Mouse (Mus musculus) urinary bladder, postnatal 4 days (tissue): ENCODE results near the gene Fam167b.

ENCODE experiments used
- DNase-seq, 2 experiments: peaks; one replicate each; pipeline ENCODE4 v3.0.0; 2021 to 2022; ENCODE audit warnings: low spot score in 2 of 2

Fam167b gene

DNA sequence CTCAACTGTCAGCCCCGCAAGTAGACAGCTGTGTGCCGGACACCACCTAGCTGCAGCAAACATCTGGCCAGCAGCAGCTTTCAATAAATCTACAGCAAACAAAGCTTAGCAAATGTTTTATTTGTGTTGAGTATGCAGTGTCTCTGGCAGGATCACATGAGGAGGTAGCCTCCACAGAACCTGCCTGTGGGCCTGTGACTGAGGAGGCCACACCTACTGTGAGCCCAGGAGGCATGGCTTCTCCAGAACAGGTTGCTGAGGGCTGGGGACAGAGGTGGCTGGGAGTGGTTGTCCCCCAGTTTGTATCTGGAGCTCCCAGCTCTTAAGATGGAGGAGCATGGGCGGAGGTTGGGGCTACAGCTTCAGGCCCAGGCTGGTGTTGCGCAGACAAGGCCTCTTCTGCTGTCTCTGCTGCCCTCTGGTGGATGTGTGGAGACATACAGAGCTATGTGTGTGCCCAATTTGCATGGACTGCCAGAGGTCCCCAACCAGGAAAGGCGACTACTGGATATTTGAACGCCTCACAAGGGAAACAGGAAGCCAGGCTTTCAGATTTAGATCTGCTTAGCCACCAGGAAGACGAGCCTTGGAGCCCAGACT, 30.2 kb upstream of the Fam167b start:
- DNase-seq: peak; percentile 67 to 81

DNA sequence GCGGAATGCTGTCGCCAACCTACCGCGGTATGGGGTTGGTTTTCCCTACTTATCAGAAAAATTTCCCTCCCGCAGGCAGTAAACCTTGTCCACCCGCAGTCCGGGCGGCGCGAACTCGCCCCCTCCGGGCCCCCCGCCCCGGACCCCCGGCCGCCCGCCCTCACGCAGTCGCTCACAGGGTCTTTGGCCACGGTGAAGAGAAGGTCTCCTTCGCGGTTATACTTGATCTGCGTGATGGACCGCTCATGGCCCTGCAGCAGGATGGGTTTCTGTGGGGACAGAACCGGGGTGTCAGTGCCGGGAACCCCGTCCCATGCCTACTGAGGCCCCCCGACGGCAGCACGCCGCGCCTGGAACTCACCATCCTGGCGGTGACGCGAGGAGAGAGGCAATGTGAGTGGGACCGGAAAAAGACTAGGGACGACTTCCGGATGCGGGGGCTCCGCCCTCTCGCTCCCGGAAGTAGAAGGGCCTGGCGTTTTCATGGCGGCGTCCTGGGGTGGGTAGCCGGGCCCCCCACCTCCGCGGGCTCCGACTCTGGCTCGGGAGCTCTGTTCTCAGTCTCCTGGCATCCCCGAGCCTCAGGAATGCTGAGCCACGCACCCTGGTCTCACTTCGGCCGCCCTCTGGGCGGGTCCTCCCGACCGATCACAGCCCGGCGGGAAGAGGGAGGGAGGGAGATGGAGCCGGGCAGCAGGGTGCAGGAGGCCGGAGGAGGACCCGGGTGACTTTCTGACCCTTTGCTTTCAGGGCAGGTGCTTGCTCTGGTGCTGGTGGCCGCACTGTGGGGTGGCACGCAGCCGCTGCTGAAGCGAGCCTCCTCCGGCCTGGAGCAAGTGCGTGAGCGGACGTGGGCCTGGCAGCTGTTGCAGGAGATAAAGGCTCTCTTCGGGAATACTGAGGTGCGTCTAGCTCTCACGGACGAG, 22.1 kb upstream of the Fam167b start, which contains the start of the genes Eif3i and Tmem234:
Gene Eif3i, minus strand, starts transcription at position 416 of the 926 bp plus-strand sequence.
Gene Tmem234, plus strand, starts transcription at position 436 of the 926 bp plus-strand sequence.
- DNase-seq: peak; percentile 79 to 83

DNA sequence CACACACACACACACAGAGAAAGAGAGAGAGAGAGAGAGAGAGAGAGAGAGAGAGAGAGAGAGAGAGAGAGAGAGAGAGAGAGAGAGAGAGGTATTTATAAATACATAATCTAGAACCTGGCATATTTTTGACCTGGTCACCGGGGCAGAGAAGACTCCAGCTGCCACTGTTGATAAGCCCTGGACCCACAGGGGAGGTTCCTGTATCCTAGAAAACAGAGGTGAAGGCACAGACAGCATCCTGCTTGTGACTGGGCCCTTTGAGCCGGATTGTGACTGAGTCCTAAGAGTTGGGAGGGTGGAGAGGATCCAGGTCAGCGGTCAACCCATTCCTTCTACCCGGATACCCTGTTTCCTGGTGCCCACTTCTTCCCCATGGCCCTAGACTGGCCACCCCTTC, 10.5 kb upstream of the Fam167b start:
- DNase-seq: no peak

DNA sequence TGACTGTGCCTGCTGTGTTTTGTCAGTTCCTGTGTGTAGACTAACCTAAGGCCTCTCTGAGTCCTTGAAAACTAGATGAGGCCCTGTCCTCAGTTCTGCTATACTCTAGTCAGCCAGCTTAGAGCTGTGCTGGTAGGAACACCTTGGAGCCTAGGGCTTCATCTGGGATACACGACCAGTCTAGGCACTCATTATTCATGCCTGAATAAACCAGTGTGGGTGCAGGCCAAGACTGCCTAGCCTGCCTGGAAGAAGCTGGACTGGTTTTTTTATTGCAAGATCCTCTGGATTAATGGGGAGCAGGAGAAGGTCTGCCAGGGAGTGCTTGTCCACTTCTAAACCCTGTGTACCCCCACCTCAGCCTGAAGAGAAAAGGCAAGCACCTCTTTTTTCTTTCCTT, 8.6 kb upstream of the Fam167b start:
- DNase-seq: no peak

DNA sequence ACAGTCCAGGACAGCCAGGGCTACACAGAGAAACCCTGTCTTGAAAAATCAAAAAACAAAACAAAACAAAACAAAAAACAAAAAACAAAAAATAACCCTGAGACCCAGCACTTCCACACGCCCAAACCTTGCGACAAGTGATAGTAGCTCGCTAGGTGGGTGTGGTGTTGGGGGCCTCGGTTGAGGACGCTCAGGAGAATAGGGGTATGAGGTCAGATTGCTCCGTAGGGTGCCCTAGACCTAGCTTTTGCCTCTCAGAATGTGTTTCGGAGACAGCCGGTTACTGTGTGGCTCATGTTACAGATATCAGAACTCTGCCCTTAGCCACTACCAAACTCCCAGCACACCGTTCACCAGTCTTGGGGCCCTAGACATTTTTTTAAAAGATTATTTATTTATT, 7.4 kb upstream of the Fam167b start:
- DNase-seq: no peak

DNA sequence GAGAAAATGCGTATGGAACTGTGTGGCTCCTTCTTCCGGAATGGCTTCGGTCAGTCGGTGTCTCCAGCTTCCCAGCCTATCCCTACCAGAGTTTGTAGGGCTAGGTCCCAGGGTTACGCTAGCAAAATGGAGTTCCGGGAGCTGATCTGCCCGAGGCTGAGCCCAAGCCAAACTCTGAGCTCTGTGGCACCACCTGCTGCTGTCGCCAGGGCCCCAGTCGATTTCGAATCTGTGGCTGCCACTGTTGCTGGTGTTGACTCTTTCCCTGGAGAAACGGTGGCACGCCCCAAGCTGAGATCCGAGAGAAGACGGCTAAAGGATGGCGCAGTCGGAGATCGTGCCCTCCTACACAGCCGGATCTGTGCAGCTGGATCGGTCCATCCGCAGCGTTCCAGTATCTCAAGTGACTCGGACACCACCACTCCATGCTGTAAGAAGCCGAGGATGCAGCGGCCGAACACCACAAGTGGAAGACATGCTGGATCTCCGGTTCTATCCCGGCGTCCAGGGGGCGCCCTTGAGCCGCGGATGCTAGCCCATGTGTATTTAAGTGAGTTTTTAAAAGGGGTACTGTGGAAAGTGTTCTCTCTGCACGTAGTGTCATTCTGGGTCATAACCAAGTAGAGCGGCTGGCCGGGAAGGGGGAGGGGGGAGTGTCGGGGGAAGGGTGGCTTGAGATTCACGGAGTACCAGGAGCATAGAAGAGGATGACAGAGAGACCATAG, 6.7 kb upstream of the Fam167b start:
- peak; percentile 75 to 85 for DNase-seq

DNA sequence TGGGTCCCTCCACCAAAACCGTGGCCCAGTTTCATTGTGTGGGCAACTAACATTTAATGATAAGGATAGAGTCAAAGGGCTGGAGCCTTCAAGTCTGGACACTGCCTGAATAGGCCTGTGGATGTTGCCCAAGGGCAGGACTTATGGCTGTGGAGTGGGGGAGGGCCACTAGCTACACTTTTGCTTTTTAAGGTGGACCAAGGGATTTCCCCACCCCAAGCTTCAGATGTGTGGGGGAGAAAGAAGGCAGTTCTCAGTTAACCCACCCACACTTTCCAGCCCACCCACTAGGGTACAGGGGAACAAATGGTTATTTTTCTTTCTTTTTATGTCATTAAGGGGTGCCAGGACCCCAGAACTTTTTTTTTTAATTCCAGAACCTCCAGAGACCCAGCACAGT, 6.0 kb upstream of the Fam167b start:
- DNase-seq: no peak

DNA sequence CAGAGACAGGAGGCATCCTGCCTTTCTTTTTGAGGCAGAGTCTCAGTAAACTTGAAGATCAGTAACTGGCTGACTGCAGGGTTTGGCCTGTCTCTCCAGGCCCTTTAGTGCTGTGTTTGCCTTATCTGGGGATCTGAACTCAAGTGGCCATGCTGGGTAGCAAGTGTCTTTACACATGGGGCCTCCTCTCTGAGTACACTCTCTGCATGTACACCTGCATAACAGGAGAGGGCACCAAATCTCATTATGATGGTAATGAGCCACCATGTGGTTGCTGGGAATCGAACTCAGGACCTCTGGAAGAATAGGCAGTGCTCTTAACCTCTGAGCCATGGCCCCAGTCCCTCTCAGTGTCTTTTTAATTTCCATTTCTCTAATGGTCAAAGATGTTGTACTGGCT, 3.9 kb upstream of the Fam167b start:
- DNase-seq: no peak

DNA sequence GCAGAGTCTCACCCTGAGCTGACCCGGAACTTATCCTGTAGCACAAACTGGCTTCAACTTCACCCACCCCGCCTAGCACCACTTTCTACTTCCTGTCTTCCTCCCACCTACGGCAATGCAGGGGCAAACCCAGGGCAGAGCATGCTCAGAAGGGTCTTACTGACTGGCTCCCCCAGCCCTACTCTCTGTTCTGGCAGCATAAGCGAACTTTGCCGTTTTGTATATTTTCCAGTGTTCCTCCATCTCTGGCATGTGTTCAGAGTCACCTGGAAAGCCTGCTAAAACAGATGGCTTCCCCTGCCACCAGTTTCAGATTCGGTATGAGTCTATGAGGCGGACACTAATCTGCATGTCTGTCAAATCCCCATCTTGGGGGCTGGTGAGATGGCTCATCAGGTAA, 2.0 kb upstream of the Fam167b start:
- no peak for DNase-seq

DNA sequence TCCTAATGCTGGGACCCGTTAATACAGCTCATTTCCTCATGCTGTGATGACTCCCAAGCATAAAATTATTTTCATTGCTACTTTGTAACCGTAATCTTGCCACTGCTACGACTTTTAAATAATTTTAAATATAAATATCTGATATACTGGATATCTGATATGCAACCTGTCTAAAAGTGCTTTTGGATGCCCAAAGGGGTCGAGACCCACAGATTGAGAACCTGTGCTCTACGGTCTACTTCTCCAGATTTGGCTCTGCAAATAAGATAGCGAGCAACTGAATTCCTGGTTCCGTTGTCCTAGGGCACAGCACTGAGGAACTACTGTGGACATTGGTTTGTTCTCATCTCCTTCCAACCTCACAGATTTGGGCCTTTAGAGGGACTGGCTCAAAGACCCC, 661 bp downstream of the Fam167b start:
- no peak for DNase-seq

DNA sequence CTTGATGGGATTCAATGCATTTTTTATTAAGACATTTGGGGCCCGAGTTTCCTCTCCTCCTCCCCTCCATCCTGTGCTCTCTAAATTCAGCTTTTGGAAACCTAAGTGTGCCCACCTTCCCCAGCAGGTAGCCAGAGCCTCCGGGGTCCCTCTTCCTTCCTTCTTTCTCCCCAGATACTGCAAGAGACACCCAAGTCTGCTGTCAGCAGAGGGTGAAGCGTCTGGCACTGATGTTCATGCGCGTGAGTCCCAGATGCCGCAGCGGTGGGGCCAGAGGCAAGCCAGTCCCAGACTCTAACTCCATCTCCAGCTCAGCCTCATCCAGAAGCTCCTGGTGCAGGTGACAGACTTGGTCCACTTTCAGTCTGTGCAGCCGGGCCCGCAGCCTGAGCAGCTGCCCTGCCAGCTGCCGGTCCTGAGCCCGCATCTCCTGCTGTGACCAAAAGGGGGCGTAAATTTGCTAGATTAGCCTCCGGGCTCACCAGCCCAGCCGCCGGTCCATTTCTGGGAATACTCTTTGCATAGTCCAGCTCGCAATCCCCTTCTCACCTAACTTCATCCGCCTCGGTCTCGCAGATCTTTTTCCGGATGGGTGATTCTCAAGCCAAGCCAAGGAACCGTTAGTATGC, 1.4 kb downstream of the Fam167b start:
- DNase-seq: peak in 1 of 2 experiments; percentile 78

DNA sequence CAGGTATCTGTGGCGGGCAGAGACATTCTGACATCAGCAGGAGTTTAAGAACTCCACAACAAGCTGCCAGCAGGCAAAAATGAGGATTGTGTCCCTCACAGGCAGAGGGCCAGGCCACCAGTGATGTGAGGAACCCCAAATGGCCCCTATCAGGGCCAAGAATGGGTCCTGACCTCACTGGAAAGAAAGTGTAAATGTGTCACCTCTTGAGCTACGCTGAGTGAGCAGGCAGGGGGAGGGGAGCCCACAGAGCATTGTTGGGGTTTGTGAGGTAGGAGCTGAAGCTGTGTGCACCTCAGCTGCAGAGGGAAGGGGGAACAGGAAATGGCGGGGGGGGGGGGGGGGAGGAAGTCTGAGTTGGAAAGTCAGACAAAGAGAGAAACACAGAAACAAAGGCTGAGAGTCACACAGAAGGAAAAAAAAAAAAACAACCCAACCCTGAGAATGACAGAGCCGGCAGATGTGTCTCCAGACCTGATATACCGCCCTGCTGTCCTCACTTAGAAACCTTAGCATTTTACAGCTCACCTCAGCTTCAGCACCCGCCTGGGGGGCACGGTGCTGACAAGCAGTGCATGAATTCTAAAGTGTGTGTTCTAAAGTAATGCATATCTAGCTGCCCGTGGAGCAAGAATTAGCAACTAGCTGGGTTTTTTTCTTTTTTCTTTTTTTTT, 3.0 kb downstream of the Fam167b start:
- DNase-seq: no peak

DNA sequence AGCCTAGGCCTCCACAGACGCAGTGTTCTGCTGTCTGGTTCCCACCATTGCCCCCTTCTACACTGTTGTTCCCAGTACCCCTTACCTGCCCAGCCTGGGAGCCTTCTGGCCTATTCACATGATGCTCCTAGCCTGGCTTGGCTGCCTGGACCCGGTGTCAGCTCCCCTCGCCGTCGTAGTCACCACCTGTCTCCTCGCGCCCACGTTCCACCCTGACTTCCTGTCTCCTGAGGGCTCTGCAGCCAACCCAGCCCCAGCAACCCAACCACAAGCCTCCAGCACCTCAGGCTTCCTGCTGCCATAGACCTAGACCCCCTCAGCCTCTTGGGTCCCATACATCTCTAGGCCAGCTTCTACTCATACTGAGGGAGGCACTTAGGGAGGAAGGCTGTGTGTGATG, 4.9 kb downstream of the Fam167b start, which contains the start of gene Lck:
Gene Lck, minus strand, starts transcription at position 212 of the 400 bp plus-strand sequence.
- DNase-seq: no peak

DNA sequence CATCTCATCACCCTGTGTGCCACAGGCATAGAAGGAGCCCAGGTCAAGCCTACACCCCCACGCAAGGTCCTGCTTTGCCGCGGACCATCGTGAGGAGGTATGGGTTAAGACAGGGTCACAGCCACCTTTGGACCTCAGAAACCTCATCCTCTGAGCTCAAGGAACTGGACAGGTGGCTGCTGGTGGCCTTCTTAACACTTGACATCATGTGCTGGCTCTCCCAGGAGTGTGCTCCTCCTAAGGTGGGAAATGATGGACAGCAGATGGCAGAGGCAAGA, 5.3 kb downstream of the Fam167b start:
- DNase-seq: no peak

DNA sequence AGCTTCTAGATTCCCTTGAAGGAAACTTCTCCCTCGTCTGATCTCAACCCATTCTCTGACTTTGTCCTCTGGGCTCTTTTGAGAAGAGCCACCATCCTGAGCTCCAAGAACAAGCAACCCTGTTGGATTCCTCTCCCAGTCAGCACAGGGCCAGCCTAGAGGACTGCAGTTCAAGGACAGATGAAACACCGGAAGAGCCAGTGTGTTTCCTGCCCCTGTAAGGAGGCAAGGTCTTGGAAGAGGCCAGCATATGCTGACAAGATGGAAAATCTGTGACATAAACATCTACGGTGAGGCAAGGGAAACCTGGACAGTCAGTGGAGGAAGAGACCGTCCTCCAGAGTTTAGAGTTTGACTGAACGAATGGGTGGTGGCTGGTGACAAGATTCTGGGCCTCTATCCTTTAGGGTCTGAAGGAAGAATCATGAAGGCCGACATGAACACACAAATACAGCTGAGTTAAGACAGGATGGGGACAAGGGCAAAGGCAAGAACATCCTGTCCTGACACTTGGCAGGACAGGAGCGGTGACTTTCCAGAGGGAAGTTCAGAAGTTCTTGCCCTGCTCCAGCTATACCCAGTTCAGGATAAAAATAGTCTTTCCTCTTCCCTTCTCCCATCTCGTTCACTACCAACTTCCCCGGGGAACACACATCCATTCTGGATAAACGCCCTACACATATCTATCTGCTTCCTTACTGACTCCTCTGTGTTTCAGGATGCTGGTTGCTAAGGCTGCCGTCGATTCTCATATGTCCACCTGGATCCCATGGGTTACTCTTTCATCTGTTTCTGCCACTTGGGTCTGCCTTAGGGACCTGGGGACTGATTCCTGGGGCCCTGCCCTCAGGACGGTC, 5.9 kb downstream of the Fam167b start:
- DNase-seq: no peak

DNA sequence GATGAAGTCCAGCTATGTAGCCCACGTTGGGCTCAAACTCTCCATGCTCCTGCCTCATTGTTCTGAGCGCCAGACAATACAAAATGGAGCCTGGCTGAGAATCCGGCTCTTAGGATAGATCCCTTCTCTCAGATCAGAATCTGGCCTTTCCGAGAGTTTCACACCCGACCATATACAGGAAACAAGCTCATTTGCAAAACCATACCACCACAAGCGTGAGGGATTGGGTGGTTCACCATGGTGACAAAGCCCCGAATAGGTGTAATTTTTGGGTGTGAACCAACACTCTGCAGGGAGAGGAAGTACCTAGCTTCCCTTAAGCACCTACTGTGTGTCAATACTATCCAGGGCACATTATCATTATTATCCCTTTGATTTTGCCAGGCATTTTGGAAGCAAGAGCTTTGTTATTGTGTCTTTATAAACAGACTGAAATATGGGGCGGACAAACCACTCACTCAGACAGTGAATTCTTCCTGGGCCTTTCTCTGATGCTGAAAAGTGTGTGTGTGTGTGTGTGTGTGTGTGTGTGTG, 6.7 kb downstream of the Fam167b start:
- DNase-seq: no peak

DNA sequence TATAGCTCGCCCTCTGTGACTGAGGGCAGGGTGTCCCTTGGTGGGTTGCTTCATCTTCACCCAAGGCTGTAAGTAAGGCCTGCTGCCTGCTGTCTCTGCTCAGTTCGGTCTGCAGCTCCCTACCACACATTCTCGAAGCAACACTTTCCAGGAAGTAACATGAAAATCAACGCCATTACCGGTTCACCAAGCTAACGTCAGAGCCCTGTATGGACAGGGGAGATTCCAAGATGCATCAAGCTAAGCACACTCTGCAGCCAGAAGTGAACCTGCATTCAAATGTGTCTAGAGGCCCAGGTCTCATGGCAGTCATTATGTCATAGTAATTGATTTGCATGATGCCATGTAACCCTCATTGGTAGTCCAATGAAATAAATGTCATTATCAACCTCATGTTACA, 8.3 kb downstream of the Fam167b start:
- no peak for DNase-seq

DNA sequence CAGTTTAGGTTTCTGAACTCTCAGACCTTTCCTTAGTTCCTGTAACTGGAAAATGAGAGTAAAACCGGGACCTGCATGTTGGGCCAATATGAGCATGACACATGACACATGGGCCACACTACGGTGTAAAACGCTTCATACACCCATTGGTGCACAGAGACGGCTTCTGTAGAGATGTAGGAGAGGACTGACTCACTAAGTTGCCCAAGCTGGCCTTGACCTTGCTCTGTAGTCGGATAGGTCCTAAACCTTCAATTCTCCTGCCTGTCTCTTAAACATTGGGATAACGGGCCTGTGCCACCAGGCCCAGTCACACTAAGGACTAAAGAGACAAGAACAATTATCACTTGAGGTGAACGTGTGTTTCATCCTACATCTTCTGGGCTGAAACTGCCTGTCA, 10.0 kb downstream of the Fam167b start:
- DNase-seq: no peak

DNA sequence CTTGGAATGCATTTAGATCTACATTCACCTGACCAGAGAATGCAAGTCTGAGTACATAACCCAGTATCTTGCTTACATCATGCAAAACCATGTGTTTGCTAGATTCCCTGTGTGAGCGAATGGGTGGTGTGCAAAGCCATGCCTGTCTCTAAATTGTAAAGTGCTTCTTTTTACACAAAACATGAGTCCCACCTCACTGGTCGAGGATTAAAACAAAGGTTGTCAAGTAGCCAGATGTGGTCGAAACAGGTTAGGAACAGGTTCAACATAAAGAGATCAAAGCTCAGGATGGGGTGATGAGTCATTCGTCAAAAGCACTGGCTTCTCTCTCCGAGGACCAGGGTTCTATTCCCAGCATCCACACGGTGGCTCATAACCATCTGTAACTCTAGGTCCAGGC, 13.2 kb downstream of the Fam167b start:
- no peak for DNase-seq

DNA sequence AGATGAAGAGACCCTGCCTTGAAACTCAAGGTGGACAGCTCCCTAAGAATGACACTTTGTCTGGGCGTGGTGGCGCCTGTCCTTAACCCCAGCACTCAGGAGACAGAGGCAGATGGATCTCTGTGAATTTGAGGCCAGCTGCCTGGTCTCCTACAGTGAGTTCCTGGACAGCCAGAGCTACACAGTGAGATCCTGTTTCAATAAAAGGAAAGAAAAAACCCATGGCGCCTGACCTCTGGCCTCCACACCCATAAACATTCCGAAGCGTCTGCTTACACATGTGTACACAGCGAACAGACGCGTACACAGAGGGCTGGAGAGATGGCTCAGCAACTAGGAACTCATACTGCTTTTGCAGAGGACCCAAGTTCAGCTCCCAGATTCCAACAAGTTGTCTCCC, 14.6 kb downstream of the Fam167b start:
- DNase-seq: no peak
